Mouse (Mus musculus): ENCODE measurements around the gene Tpd52l2.
A peak's percentile ranks its signal among the peaks of the same experiment; 100 is the strongest.

Tpd52l2 gene

DNA sequence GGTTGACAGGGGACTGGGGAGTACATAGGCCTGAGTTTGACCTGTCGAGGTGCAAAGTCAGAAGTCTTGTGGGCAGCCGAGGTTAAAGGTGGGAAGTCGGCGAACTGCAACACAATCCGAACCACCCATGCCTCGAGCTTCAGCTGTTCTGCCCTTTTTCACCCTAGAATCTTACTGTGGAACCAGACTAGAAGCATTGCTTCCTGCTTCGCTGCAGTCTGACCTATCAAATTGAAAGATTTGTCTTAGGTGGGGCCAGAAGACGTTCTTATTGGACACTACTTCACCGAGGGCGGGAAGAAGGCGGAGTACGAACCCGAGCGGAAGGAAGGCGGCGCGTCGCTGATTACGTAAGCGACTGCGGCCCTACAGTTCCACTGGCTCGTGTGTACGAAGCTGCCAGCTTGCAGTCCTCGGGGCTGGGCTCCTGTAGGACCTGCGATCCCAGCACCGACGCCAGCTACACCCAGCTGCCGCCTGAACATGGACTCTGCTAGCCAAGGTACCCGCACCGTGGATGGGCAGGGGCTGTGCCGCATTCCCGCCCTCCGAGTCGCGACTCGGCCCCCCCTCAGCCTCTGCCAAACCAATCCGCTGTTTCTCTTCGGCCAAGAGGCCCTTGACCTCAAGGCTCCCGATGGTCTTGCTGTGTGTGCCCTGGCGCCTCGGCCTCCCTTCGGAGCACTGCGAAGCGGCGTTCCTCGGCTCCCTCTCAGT, at the start of gene Tpd52l2:
Gene Tpd52l2 (plus strand): TSS at position 312 of the 717 bp plus-strand sequence.
- peak; percentile 98 for DNase-seq (ENCODE audit: low read depth, low spot score)

DNA sequence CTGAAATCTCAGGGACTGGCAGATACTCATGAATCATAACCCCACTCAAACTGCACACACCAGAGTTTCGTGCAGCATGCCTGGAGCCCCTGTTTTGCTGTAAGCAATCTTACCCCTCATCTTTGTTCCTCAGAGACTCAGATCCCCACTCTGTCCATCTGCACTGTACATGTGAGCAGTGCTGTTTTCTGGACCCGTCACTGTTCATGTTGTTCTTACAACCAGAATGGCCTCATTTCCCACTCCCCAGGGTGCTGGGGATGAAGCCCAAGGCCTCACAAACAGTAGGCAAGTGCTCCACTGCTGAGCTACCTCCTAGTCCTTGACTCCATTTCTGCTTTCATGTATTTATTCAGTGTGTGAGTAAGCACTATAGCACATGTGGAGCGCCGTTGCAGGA, 44.8 kb upstream of the Tpd52l2 start:
- no peak for DNase-seq (ENCODE audit: low read depth, low spot score)

DNA sequence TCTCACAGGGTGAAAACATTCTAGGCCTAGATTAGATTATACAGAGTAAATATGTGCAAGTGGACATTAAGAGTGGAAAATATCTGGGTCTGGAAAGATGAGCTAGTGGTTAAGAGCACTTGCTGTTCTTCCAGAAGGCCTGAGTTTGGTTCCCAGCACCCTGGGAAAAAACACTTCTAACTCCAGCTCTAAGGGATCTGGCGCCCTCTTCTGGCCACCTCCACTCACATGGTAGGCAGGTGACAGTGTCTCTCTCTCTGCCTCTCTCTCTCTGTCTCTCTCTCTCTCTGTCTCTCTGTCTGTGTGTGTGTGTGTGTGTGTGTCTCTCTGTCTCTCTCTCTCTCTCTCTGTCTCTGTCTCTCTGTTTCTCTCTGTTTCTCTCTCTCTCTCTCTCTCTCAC, 43.7 kb upstream of the Tpd52l2 start:
- no peak for DNase-seq (ENCODE audit: low read depth, low spot score)

DNA sequence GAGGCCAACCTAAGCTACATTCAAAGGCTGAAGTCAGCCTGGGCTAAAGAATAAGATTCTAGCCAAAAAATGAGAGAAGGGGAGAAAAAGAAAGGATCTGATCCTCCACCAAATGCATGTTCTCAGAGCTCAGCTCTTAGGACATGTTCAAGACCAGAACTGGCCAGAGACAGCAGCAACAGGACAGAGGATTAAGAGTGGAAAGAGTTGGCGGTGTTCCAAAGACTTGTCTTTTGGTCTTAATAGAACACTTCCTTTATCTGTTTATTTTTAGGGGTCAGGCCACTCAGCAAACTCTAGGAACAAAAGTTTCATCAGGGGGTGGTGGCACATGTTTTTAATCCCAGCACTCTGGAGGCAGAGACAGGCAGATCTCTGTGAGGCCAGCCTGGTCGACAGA, 41.0 kb upstream of the Tpd52l2 start:
- no peak for DNase-seq (ENCODE audit: low read depth, low spot score)

DNA sequence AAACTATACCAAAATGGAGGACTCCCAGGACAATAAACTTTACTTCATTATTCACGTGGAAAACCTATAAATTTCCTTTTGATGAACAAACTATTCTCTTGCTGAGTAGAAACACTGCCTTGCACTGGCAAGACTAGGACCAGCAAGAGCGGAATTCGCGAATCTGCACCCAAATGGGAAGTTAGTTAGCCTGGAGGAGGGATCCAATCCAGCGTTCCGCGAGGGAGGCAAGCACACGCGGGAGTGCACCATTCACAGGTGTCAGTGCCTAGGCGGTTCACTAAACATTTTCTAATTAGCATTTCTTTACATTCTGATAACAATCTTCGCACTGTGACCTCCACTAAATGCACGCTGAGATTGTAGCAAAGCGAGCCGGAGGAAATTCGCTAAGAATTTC, 39.1 kb upstream of the Tpd52l2 start:
- DNase-seq (ENCODE audit: low read depth, low spot score): no peak

DNA sequence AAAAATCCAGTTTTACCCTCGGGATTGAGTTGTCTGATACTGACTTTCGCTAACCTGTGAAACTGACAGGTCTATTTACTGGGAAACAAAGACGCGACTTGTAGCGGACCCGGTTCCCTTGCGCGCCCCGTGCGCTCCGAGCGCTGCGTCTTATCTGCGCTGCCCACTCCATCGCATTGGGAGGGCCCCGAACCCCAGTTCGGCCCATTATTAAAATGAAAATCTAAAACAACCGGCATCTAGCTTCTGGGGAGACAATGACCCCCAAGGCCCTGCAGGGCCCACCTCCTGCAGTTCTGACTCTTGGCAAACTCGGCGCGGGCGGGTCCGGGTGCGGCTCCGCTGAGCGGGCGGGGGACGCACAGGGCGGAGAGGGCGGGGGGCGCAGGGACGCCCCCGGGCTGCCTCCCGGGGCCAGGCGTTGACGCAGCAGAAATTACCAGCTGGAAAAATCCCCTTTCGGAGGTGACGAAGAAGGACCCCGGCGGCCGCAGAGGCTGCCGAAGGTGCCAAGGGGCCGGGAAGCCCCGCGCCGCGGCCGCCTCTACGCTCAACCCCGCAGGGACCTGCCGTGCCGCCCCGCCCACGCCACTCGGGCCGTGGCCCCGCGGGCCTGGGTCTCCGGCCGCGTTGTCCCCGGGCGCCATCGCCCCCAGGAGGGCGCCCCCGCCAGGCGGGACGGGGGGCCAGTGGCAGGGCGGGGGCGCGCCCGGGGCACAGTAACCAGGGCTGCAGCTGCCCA, 38.4 kb upstream of the Tpd52l2 start:
- DNase-seq (ENCODE audit: low read depth, low spot score): no peak

DNA sequence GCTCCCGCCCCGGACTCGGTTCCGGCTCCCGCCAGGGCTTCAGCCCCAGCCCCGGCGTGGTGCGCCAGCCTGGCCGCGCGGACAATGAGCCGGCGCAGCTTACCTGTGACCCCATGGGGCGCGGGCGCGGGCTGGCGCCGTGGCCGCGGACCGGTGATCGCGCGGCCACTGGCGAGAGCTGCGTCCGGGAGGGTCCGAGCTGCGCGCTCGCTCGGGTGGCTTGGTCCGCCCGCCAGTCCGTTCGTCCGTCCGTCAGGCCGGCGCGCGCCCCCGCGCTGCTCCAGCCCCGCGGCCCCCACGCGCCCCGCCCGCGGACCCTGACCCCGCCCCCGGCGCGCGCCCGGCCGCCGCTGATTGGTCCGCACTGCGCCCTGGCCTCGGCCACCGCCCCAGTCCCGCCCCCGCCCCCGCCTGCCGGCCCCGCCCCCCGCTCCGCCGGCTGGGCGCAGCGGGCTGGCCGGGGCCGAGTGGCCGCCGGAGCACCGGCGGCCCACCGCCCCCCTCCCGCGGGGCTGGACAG, 37.7 kb upstream of the Tpd52l2 start, which contains the start of gene Zbtb46:
Gene Zbtb46 (minus strand): TSS at position 274 of the 520 bp plus-strand sequence.
- DNase-seq (ENCODE audit: low read depth, low spot score): no peak

DNA sequence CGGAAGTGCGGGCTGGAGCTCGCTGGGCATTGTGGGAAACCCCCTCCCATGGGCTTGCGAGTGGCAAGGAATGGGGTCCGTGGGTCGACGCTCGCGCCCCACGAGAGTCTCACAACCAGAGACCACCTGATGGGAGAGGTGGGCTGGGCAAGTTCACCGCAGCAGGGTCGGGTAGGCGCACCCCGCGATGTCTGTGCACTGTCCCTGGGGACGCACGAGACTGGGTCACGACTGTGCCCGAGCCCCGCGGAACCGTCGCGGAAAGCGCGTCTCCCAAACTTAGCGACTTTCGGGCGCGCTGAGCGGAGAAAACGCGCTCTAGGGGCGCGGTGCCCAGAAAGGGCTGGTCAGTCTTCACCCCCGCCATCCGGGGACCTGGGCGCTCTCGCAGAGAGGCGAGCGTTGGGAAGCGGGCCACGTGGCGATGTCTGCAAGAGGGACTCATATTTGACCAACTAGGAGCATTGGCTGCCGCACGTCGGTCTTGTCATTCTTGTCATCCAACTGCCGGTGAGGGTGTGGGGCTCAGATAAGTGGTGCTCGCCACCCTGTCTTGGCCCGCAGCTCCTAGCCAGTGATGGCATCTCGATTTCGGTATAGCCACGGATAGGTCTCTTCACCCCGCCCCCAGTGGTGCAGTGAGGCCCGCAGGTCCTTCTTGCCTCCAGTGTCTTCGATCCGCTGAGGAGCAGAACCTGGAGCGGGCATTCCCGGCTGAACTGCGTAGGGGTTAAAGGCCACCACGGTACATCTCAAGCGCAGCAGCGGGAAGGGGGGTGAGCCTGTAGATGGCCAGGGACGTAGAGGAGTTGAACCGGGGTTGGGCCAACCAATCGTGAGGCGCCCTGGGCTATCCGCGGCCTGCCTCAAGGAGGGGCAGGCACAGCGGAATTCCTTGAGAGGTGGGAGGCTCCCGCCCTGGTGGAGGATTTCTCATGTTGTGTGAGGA, 37.0 kb upstream of the Tpd52l2 start:
- no peak for DNase-seq (ENCODE audit: low read depth, low spot score)

DNA sequence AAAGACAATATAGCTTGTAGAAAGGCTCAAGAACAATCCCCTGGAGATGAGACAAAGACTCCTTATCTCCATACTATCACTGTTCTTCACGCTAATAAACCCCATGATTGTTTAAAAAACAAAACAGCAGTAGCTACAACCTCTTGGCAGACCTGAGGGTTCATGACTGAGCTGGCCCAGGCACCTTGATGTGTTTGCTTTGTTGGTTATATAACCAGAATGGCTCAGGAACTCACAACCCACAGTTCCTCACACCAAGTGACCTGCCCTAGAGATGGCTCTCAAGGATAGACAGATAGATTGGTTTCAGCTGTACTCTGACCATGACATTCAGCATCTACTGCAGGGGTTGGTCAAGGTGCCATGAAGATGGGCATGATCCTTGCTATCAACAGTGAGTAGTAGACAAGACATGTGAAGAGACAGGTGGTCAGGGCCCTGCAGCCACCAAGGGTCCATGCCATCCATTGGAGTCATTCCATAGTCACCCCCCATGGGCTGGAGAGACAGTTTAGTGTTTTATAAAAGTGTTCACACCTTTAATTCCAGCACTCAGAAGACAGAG, 35.3 kb upstream of the Tpd52l2 start:
- DNase-seq (ENCODE audit: low read depth, low spot score): no peak

DNA sequence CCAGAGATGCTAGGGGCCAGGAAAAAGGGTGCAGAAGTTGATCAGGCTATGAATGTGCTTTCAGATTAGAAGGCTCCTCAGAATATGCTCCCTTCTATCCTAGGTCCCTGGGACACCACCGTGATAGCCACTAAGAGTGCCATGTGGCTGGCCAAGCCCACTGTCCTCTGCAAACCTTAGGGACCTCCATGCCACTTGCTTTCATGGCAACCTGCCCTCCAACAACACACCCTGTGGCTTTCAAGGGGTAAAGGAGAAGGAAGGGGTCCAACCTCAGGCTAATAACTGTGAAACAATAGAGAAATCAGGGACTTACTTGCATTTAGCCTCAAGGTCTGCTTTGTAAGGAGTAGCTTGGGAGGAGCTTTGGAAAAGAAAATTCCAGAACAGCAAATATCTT, 34.3 kb upstream of the Tpd52l2 start:
- no peak for DNase-seq (ENCODE audit: low read depth, low spot score)

DNA sequence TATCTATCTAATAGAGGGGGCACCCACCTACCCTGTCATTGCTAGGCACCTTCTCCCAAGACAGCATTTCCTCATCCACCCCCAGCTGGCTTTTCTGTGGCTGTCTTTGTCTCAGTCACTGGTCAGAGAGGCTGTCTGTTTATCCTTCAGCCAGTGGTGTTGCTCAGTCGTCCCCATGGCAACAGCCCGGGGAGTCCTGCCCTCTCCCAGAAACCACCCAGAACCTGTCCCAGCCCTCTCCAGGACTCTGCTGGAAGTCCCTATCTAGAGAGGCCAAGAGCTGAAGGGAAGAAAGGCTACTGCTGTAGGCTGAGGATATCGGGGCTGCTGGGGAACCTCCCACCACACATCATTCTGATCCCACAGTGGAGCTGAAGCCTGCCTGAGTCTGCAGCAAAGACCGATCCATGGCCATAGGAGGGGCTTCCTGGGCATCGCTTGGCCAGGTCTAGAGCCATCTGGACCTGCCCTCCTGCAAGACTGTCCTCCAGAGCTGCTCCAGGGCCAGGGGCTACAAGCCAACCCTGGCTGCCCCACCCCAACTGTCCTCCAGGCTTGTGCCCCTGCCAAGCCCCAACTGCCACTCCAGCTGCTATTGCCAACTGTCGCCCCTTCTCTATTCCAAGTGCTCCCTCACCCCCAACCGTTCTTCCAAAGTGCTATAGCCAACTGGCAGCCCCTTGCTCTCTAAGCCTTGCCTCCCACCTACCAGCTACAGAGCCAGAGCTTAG, 33.8 kb upstream of the Tpd52l2 start:
- DNase-seq (ENCODE audit: low read depth, low spot score): no peak

DNA sequence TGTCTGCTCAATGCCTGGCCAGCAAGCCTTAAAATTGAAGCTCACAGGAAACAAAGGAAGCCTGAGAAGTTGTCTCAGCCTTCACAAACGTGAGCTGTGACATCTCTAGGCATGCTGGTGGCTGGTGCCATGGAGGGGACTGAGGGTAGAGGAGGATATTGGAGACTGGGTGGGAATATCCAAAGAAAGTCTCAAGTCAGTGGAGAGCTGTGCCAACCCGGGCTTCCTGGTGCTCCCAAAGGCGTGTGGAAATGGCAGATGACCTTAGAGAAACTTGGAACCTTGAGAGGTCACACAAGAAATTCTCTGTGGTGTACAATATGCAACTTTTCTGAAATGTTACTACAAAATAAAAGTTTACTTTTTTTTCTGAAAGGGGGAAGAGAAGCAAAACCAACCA, 31.5 kb upstream of the Tpd52l2 start:
- no peak for DNase-seq (ENCODE audit: low read depth, low spot score)

DNA sequence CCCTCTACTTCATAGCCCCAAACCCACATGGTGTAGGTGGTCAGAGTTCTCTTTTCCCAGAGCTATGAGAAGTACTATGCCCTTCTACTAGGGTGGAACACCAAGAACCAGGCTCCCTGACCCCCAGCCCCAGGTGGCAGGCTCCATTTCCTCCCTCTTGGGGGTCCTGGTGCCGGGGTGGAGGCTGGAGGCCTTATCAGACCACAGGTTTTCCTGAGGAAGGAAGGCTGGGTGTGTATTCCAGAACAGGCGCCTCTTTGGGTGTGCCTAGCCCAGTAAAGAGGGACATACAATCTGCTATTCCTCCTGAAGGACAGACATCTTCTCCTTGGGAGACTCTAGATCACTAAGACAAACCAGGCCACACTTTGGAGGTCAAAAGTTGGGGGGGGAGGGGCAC, 26.7 kb upstream of the Tpd52l2 start:
- no peak for DNase-seq (ENCODE audit: low read depth, low spot score)

DNA sequence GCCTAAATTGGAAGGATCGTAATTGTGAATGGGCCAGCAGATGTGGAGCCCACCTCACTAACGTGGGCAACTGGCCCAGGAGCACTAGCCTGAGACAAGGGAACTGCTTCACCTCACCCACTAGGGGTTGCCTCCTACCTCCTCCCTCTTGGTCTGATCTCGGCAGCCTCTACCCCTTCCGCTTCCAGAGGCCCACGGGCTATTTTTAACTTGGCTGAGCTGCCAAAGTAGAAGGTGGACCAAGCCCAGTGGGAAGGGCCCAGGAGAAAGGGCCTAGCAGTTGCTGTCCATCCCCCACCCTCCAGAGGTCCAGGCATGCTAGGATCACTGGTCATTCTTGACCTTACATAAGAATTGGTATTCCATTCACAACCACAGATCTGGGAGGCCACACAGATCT, 25.7 kb upstream of the Tpd52l2 start:
- no peak for DNase-seq (ENCODE audit: low read depth, low spot score)

DNA sequence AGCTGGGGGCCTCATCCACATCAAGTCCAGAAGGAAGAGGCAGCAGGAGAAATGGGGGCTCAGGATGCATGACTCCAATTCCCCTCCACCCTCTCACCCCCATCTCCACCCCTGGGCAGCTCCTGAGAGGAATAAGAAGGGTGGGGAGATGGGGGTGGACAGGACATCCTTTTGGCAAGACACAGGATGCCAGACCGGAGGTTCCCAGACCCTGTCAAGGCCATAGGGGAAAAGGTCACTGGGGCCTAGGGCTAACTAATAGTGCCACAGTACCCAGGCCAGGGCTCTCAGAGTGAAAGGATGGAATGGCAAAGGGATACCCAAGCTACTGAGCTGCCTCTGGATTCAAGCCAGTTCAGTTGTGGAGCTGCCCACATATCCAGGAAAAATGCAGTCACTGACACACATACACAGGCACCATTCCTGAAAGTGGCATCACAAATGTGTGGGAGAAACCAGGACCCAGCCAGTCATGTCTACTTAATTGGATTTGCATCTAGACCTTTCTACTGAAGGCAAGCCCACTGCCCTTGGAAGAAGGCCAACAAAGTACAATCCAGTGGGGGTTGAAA, 24.6 kb upstream of the Tpd52l2 start:
- no peak for DNase-seq (ENCODE audit: low read depth, low spot score)

DNA sequence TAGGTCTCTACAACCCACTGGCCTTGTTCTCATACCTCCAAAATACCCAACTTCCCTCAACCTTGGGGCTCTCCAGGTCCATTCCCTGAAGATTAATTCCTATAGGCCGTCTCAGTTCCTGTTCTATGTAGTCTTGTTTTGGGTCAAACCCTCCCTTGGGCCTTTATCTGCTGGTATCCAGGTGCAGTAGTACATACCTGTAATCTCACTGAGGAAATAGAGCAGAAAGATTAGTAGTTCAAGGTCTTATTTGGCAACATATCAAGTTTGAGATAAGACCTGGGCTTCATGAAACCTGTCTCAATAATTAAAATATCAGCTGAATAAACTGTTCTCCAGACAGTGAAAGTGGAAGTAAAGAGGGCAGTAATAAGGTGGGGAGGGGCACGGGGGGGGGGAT, 13.8 kb upstream of the Tpd52l2 start:
- no peak for DNase-seq (ENCODE audit: low read depth, low spot score)

DNA sequence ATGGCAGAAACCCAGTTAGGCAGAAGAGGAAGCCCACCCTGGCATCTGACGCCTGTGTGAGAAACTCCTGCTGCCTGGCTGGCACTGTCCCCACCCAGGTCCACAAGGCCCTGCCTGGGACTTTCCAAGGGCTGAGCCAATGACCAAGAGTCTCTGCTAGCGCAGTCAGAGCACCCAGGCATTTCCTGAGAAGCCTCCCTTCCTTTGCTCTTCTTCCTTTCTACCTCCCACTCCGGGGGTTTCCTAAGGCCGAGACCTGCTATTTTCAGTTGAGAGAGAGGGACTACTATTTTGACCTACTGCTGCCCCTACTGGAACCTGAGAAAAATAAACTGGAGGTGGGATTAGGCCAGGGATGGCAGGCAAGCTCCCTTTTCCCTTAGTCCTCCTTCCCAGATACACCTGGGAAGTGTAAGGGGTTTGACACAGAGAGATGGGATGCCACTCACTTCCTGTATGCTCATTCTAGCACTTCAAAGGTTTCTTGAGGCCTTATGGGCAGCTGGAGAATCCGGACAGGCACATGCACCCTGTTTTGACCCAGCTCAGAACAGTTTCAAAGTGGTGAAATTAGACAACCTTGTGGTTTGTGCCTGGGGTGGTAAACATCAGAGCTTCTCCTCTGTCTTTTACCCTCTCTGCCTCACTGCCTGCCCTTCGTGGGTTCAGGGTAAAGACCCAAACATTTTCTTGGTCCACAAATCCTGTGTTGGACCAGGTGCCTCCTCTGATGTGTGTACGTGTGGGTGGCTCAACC, 13.2 kb upstream of the Tpd52l2 start:
- DNase-seq (ENCODE audit: low read depth, low spot score): no peak

DNA sequence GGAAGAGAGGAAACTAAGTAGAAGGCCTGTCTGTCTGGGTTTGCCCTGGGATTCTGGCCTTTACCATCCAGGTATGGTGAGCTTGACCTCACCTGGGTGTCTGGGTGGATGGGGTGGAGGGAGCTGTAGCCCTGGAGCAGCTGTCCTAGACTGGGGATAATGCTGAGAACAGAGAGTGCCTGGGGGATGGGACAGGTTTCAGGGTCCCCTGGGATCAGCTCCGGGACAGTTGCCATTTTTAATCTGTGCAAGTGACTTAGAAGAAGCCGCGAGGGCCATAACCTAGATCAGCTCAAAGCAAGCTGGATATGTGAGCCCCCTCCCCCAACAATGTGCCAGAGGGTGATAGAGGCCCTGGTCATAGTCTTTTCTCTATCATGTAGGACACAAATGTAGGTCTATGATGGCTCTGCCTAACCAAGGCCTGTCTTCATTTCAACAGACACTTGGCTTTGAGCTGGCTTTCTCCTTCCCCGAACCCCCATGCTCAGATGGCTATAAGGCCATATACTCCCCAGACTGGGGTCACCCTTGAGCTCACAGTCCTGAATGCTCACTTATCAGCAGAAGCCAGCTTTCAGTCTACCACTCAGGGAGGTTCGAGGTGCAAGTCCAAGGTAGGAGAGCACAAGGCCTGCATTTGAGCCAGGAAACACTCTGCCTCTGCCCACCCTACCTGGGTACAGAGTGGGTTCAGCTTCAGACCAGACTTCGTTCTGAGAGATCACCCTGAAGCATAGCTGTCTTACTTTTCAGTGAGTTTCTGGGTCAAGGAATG, 12.3 kb upstream of the Tpd52l2 start:
- no peak for DNase-seq (ENCODE audit: low read depth, low spot score)

DNA sequence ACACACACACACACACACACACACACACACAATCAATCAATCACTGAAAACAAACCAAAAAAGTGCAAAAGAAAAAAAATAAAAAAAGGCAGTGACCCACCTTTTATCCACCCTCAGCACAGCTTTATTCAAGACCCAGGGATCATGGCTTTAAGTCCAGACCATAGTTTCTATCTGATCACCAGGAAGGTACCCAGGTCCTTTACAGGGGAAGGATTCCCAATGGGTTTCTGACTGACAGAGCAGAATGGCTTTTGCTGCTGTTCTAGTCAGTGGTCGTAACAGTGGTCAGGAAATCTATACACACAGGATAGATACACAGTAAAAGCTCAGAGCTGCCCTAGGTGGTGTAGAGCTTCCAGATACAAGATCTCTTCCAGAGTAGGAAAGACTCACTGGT, 11.2 kb upstream of the Tpd52l2 start:
- no peak for DNase-seq (ENCODE audit: low read depth, low spot score)
